Mouse (Mus musculus) brain, embryonic 14.5 days (tissue): ENCODE data around the gene Cic.

Experiments
- CTCF ChIP-seq: fragments of 200-500 bp; IDR thresholded peaks from 2 replicates; pipeline ENCODE4 v1.5.1; 2012; ENCODE audit warnings: inconsistent platforms, mild to moderate bottlenecking, moderate library complexity, borderline replicate concordance; ENCODE audit not compliant: insufficient read depth, insufficient read length; ENCODE audit errors: extremely low read depth
- POLR2A ChIP-seq: fragments of 200-500 bp; IDR thresholded peaks from 2 replicates; pipeline ENCODE4 v1.6.1; 2012; ENCODE audit warnings: mild to moderate bottlenecking, inconsistent platforms, borderline replicate concordance; ENCODE audit not compliant: poor library complexity, insufficient read depth, insufficient read length, severe bottlenecking; ENCODE audit errors: extremely low read depth

DNA sequence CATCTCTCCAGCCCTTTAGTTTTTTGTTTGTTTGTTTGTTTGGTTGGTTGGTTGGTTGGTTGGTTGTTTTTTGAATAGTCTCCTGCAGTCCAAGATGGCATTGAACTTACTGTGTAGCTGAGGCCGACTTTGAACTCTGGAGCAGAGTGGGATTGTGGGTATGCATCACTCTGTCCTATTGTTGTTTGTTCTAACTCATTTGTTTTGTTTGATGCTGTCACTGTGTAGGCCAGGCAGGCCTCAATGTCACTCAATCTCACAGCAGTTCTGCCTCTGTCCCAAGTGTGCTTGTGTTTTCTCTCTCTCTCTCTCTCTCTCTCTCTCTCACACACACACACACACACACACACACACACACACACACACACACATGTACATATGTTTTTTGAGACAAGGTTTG is 5.6 kb upstream of the Cic start:
- TF ChIP-seq CTCF (no peak), POLR2A (no peak)
